Mouse (Mus musculus) adrenal gland, adult (tissue): ENCODE results near the gene Rsu1.

Source experiments
- DNase-seq, 2 experiments: peaks; one replicate each; pipeline ENCODE4 v3.0.0; 2022 to 2023; ENCODE audit warnings: low spot score in 1 of 2; ENCODE audit not compliant: inconsistent age in 2 of 2

Rsu1 gene

DNA sequence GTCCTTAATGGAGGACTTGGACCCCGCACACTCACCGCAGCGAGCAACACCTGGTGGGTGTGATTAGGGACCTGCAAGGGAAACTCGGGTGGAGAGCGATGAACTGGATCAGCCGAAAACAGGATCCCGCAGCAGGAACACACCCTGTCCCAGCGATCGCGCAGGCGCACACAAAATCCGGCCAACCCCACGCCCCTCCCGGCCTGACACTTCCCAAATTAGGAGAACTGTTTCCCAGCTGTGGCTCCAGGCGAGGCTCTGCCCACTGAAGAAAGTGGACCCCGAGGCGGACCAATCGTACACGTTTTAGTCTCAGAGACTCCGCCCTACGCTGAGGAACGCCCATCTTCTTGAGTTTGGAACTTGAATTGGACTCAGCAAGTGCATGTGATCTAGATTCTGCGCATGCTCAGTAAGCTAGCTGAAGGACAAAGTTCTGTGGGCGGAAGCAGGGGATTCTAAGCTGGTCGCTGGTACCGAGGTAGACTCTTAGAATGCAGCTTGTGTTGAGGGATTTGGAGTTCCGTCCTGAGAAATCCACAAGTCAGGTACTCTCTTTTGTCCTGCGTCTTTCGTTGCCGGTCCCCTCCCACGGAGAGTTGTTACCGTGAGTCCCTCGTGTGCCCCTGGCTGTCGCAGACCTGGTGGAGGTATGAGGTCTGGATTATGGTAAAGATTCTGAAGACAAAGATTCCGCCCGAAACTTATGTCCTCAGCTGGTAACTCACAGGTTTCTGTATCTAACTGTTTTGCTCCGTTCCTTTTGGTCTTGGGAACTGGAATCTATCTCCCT, at the start of gene Rsu1:
Gene Rsu1, minus strand, starts transcription at position 251 of the 793 bp plus-strand sequence.
- DNase-seq = peak; percentile 98 to 99

DNA sequence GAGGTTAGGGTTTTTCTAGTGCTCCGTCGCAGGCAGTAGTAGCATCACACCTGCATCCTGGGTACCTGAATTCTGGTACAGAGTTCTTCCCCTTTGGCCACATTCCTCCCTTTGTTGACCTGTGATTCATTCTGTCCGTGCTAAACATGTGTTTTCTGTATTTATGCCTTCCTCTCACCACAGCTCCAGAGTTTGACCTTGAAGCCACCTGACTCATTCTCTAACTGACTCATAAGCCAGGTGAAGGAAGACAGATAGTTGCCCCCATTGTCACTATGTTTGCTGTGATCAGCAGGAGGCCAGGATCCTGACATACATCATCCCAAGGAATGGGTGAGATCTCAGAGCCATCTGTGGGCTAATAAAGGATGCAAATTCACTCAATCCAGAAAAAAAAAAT, 32.2 kb upstream of the Rsu1 start:
- peak in 1 of 2 experiments; percentile 43 for DNase-seq

DNA sequence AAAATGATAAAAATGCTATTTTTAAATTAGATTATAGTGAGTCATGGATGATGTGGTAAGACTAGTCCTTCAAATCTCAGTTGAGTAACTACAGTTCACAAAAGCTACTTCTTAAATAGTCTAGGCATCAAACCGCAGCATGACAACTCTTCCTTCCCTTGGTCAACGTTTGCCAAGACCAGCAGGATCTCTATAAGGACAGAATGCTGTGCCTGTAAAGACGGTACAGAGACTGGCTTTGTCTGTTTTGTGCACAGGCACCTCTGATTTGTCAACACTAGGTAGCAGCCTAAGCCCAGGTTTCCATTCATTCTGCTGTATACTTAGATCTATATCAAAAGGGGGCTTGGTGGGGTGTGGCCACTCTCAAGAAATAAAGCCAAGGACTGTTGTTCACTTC, 27.8 kb upstream of the Rsu1 start:
- DNase-seq = peak; percentile 15 to 69

DNA sequence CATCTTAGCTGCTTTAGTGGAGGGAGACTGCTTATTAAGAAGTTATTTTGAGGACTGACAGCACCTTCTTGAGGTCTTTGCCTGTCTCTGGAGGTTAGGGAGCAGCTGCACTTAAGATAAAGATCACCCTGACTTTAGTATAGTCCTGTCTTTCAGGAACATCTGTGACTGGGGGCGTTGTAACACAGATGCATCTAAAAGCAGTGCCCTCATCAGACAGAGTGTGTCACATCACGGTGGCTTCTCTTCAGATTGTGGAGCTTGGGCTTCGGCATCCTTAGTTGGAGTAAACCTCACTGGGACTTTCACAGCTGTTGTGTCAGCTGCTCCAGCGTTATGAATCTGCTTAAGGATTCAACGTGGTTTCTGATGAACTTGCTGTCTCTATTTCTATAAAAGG, 26.5 kb upstream of the Rsu1 start:
- no peak for DNase-seq

DNA sequence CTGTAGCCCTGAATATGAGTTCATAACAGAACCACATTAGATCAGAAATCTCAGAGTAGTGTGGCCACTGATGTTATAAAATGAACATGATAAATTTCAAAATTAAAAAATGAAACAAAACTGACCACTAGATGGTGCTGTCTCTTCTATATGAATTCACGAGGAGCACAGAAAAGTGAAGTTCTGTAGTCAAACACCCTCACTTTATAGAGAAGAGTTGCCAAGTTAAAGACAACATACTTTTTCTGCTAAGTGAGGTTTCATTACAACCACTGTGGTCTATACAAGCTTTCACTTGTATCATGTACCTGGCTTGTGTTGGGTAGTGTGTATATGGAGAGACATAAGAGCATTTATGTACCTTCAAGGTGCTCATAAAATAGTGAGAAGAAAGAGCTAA, 19.4 kb upstream of the Rsu1 start:
- DNase-seq = peak in 1 of 2 experiments; percentile 70

DNA sequence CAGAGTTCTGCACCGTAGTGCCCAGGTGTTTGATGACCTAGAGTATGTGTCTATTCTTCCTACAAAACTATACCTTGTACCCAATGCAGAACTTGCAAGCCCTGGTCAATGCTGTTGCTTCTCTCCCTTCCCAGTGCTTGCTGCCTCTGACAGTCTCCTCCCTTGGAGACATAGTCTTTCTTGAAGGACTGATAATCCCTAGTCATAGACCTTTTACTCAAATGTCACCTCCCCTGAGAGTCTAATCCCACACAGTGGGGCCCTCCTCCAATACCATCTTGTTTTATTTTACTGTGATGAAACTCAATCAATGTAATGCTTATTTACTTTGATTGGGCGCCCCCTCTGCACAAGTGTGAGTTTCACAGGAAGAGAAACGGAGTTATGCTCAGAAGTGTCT, 18.9 kb upstream of the Rsu1 start:
- no peak for DNase-seq

DNA sequence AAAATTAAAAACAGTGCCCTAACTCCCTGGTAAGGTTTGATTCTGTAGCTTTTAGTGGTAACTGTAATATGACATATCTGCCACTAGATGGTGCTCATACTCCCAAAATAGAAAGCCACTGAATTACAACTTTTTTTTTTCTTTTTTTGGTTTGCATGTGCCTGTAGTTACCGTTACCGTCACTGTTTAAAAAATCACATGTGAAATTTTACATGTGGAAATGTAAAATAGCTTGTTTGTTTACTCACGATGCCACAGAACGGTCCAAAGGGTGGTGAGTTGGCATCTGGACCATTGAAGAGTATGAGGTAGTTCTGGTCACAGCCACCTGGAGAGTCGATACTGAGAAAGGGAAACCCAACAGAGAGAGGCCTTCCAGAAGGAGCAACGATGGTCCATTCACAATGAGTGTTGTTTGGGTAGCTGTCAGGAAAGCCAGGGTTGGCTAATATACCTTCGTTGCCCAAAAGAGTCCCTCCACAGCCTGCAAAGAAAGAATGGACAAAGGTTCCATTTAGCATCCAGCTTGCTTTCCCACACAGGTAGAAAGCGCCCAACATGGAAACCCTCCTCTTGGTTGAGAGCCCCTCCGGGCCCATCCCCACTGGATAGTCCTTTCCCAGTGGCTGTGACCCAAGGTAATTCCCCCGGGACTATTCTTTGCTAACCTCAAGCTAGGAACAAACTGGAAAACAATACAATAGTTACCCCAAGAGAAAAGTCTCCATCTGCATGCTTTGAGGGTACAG, 7.1 kb upstream of the Rsu1 start:
- DNase-seq = peak in 1 of 2 experiments; percentile 51

DNA sequence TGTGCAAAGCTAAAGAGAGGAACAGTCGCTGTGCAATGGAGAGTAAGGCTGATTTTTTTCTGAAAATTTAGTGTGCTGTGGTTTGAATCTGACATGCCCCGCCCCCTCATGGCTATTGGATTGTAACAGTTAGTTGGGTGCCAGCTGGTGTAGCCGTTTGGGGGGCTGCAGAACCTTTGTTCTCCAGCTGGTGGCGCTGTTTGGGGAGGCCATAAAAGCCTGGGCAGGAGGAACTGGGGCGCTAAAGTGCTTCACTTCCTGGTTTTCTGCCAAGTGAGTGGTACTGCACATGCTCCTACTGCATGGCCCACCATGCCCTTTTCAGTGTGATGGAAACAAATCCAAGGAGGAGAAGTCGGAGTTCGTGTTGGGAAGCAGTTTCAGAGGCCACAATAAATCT, 4.7 kb upstream of the Rsu1 start:
- no peak for DNase-seq

DNA sequence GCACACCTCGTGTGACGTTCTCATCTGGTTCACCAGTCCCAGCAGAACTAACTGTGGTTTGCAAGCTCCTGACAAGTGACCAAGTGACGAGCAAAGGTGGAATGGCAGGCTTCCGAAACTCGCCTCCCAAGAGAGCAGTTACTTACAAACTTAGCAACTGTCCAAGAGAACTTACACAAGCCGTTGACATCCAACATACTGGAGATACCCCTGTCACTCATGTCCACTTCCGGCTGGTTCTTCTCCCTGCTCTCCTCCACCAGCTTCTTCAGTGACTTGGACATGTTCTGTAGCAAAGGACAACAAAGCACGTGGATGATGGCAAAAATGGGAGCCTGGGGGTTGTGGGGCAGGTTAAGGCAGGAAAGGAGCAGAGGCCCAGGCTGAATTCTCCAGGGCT, 479 bp downstream of the Rsu1 start:
- no peak for DNase-seq

DNA sequence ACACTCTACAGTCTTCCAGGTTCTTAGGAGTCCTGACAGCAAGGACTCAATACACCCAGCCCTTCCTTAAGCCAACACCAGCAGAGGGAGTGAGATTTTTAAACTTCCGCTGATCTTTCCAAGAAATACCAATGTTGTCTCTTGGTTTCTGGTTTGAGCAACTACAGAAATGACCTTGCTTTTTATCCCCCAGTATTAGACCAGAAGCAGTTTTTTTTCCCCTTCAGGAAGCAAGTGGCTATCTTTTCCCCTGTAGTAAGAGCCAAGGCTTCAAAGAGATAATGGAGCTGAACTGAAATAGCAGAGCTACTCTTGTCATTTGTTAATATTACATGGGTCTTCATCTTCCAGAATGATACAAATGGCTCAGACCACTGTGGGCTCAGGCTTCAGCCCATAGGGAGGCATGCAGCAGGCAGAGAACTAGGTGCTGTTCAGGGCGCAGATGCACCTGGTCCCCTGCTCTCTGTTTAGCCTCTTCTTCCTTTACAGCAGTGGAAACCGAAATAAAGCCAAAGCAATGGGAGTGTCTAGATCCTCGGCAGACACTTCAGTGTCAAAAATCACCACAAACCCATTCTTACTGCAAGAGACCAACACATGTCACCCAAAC, 2.4 kb downstream of the Rsu1 start:
- DNase-seq = no peak

DNA sequence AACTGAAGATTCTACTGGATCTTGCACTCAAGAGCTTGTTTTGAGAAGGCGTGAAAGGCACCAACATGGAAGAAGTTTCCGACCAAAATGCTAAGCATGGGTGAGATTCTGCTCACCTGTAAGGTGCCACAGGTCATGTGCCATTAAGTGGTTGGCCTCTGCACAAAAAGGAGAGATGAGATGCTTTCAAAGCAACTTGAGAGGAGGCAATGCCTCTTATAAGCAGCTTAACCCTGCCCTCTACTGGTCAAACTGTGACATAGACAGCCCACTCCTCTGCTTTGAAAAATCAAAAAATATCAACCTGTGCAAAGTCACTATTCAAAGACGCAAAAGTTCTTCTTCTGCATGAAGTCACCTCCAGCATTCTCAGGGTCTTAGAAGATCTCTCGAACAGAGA, 6.3 kb downstream of the Rsu1 start:
- peak in 1 of 2 experiments; percentile 69 for DNase-seq

DNA sequence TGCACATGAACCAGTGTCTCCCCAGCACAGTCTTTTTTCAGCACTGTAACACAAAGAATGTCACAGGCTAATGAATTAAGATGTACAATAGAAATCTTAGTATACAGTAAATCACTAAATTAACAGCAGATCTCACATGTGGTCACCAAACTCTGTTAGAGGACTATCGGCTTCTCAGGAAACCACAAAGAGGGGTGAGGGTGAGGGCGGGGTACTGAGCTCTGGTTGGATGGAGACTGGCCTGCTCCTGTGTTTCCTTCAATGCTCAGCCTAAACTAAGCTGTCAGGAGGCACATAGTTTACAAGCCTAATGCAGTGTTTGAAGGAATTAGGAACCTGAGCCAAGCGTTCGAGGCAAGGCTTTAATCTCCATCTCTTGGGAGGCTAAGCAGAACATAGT, 8.1 kb downstream of the Rsu1 start:
- DNase-seq = no peak

DNA sequence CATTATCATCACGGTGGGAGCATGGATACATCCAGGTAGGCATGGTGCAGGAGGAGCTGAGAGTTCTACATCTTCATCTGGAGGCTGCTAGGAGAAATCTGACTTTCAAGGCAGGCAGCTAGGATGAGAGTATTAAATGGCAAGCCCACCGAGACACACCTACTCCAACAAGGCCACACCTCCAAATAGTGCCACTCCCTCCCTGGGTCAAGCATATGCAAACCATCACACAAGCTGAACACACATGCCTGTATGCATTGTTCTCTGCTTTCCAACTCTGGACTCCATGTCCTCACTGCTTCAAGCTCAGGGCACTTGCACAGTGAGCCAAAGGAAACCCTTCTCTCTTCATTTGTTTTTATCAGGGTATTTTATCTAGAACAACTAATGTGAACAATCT, 12.6 kb downstream of the Rsu1 start:
- no peak for DNase-seq

DNA sequence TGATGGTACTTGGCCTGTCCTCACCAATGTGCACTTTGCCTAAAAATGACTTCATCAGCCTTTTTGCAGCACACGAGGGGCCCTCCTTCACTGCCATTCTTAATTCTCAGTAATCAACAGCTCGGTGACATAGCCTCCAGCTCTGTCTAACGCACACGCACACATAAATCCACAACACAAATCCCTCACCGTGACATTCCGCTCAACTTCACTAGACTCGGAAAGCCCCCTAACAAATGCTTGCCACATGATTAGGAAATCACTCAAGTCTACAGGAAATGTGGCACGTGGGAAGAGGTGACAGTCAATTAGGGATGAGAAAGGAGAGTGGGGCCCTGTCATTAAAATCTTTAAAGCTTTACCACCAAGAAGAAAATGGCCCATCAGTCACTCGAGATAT, 30.5 kb downstream of the Rsu1 start:
- no peak for DNase-seq

DNA sequence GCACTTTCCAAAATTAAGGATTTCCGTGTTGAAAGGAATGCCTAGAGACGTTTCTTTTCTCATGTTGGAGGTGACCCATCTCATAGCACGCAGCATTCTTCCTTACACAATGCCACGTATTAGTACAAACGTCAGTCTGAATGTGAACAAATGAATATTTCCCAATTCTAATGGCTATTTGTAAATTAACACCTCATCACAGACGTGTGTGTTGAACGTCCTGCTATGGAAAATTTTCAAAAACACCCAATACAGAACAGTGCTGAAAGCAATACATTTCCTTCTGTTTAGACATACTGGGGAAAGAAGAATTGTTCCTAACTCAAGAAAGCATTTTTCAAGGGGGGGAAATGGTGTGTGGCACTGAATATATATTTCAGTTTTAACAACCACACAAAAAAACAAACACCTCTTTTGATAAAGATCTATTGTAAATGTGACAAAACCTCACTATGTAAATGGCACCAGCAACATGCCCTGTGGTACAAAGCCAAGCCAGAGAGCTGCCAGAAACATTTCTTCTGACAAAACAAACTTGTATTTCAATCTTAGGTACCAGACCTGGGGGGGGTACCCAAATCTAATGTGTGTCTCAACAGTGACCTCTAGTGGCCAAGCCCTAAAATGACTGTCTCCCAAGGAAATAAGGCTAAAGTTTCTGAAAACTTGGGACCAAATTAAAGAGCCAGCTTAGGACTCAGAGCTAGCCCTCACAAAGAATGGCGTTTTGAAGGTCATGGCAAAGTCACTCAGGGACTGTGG, 33.9 kb downstream of the Rsu1 start:
- DNase-seq = peak; percentile 35 to 85

DNA sequence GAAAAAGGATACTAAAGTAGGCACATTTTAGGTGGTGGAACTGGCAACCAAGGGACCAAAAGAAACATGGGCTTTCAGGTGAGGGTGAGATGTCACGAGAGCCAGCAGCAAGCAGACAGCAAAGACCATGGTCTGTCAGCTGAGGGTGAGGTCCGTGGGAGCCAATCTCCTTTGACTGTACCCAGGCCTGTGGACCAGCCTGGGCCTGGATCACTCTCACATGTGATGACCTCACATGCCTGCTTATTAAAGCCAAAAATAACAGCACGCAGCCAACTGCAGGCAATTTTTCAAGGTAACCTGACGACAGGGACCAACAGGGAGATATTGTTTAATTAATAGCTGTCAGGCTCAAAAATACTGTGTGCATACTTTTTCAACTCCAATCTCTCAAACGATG, 35.5 kb downstream of the Rsu1 start:
- DNase-seq = peak; percentile 58 to 86

DNA sequence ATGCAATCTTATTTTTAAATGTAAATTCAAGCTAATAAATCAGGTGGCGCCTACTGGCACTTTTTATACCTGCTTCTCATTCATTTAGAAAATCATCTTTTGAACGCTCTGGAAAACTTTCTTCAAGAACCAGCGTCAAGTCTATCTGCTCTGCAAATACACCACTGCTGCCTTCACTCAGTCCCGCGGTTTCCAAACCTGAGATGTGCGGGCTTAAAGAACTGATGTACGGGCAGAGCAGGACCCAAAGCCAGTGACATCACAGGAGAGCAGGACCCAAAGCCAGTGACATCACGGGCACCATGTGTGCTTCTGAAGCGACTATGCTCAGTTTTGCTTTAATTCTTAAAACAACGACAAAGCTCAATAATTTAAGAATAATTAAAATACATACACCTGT, 36.4 kb downstream of the Rsu1 start:
- no peak for DNase-seq

DNA sequence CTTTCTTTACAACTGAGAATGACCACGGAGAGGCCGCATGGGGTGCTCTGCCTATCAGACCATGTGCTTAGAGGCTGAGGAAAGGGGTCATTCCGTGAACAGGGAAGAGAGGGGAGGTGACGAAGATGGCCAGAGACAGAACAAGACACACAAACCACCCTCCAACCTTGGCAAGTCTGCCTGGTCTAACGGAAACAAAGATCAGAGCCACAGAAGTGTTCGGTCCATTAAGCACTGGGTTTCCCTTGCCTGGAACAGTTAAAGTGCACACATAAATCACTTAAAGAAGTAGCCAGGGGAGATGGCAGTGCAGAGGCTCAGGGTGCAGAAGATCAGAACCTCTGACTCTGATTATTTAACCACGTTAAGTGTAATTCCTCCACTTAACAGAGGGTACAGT, 37.3 kb downstream of the Rsu1 start:
- DNase-seq = no peak

DNA sequence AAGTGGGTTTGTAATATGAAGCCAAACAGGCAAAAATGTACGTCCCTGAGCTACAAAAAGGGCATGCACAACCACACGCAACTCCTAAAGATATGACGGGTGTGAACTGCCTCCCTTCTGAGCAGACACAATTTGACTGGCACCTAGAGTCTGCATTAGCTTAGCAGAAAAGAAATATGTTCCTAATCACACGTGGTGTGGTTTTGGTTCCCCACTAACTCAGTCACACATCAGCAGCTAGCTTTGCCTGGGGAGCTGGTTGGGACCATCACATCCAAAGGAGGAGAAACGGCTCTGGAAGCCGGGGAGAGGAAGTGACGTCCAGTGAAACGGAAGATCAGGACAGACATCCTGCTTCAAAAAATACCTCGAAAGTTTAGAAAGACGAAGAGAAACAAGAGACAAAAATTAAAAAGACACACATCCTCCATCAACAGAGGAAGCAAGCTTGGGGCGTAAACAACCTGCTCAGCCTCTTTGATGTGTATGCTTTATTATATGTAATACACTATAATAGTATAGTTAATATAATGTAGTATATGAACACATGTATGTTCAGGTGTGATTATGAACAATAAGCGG, 37.9 kb downstream of the Rsu1 start:
- DNase-seq = no peak

DNA sequence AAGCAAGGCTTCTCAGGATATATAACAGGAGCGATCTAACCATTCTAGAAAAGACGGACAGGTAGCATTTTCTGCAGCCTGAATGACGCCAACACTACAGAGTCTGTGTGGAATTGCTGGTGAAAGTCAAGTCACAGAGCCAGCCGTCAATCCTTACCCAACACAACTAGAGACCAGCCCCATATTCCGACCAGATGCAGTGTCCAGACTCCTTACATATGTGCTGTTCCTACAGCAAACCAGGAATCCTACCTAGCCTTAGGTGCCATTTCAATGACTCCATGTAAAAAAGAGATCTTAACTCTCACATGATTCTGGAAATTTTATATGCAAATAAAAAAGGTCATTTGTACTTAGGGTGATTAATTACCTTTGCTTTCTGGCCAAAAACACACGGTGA, 38.9 kb downstream of the Rsu1 start:
- no peak for DNase-seq

DNA sequence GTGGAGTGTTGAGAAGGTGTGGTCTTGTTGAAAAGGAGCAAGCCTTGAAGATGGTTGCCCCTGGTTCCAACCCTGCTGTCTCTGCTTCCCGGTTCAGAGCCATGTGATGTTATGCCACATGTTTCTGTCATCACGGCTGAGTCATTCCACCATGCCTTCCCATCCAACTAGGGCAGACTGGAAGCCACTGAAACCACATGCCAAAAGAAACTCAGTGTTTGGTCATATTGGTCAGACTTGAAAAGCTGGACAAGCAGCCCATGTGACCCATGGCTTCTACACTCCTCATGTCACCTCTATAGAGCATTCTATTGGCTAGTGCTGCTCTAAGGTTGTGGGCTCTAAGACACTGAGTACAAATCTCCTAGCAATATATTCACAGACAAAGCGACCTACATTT, 41.5 kb downstream of the Rsu1 start:
- DNase-seq = no peak
